22 mouse cellular contexts compared by ENCODE assay signal in genomic region chr5:142321316-142321715, GRCm38 (mm10).
DNase-seq lines count a peak whose midpoint lies in the region; ATAC-seq and TF ChIP-seq lines count a peak whose summit lies in the region.
"Had no signal": no experiment of that assay in that cellular context is flagged by ENCODE, and none has a peak within 500 bp of the region (broad histone marks: within the 10 kb centered on the region; RNA-seq: fewer than 3 reads in every experiment).

No protein-coding gene starts in this region.

- H3K27ac ChIP-seq in midbrain, embryonic 11.5 days (ENCODE audit: low read depth, low read length) = no peak overlapping the region
- H3K27ac ChIP-seq in midbrain, postnatal 0 days (ENCODE audit: low read depth, low read length) = no peak overlapping the region
- H3K27ac ChIP-seq: embryonic facial prominence, embryonic 13.5 days; embryonic facial prominence, embryonic 15.5 days; forebrain, embryonic 10.5 days; forebrain, embryonic 12.5 days had no signal

- DNase-seq in midbrain, embryonic 11.5 days (ENCODE audit: low spot score, missing footprints) = peak; percentile 67
- DNase-seq in midbrain, postnatal 0 days (ENCODE audit: low spot score) = no peak
- DNase-seq in retina, postnatal 1 day = peak; percentile 72
- DNase-seq: adrenal gland, adult 2 months; adrenal gland, postnatal 10 days; adrenal gland, postnatal 25 days; B cell, adult 2 months; cerebellum, adult 11-12 months; cerebellum, adult 8-10 months; cerebellum, adult 9-11 months; cerebellum, postnatal 14 days; cerebellum, postnatal 36 days; embryo, embryonic 11 days had no signal

- H3K36me3 ChIP-seq in midbrain, embryonic 11.5 days (ENCODE audit: control insufficient read depth, insufficient read depth, low read length) = no peaks in the 10 kb centered on the region
- no peaks in the 10 kb centered on the region for H3K36me3 ChIP-seq in midbrain, postnatal 0 days (ENCODE audit: insufficient read depth, low read length)
- H3K36me3 ChIP-seq: embryonic facial prominence, embryonic 13.5 days; embryonic facial prominence, embryonic 15.5 days; forebrain, embryonic 10.5 days; forebrain, embryonic 12.5 days had no signal

- ATAC-seq in midbrain, embryonic 11.5 days (ENCODE audit: low FRiP score) = no peak
- ATAC-seq in midbrain, postnatal 0 days (ENCODE audit: low FRiP score) = no peak
- no peak for ATAC-seq in cerebellum, adult (ENCODE audit: insufficient number of reproducible peaks, low FRiP score, low TSS enrichment)
- no peak for ATAC-seq in CD4-positive, CD25-positive, alpha-beta regulatory T cell, adult 4 months
- ATAC-seq: forebrain, embryonic 14.5 days; forebrain, embryonic 16.5 days had no signal

- WGBS in midbrain, embryonic 11.5 days = 70% methylated on average over 8 of the region's 8 CpGs
- 64% methylated on average over 8 of the region's 8 CpGs for WGBS in midbrain, postnatal 0 days

- no peaks in the 10 kb centered on the region for H3K9me3 ChIP-seq in midbrain, embryonic 11.5 days (ENCODE audit: control insufficient read depth, low read length)
- no peaks in the 10 kb centered on the region for H3K9me3 ChIP-seq in midbrain, postnatal 0 days (ENCODE audit: low read length)
- H3K9me3 ChIP-seq: embryonic facial prominence, embryonic 13.5 days; embryonic facial prominence, embryonic 15.5 days; forebrain, embryonic 10.5 days; forebrain, embryonic 12.5 days had no signal

- no peak overlapping the region for H3K9ac ChIP-seq in midbrain, embryonic 11.5 days (ENCODE audit: low read length)
- no peak overlapping the region for H3K9ac ChIP-seq in midbrain, postnatal 0 days (replicated peaks; ENCODE audit: low read length, poor library complexity, severe bottlenecking)
- H3K9ac ChIP-seq: embryonic facial prominence, embryonic 13.5 days; embryonic facial prominence, embryonic 15.5 days; forebrain, embryonic 12.5 days had no signal

- no peak overlapping the region for H3K4me2 ChIP-seq in midbrain, embryonic 11.5 days
- no peak overlapping the region for H3K4me2 ChIP-seq in midbrain, postnatal 0 days (ENCODE audit: low read depth, low read length, poor library complexity, severe bottlenecking)
- H3K4me2 ChIP-seq: embryonic facial prominence, embryonic 13.5 days; embryonic facial prominence, embryonic 15.5 days; forebrain, embryonic 12.5 days had no signal

- H3K4me1 ChIP-seq in midbrain, embryonic 11.5 days (ENCODE audit: control insufficient read depth, insufficient read depth, low read length) = no peaks in the 10 kb centered on the region
- no peaks in the 10 kb centered on the region for H3K4me1 ChIP-seq in midbrain, postnatal 0 days (ENCODE audit: insufficient read depth, low read length)

- no peaks in the 10 kb centered on the region for H3K27me3 ChIP-seq in midbrain, embryonic 11.5 days (ENCODE audit: control insufficient read depth, insufficient read depth, low read length)
- H3K27me3 ChIP-seq in midbrain, postnatal 0 days (ENCODE audit: insufficient read depth, low read length) = no peaks in the 10 kb centered on the region
- H3K27me3 ChIP-seq: embryonic facial prominence, embryonic 13.5 days; embryonic facial prominence, embryonic 15.5 days had no signal

- TF ChIP-seq CTCF in midbrain, postnatal 0 days (IDR thresholded peaks at IDR 0.05) = no peak

- H3K4me3 ChIP-seq in midbrain, embryonic 11.5 days (ENCODE audit: low read depth, low read length) = no peak overlapping the region
- H3K4me3 ChIP-seq in midbrain, postnatal 0 days (ENCODE audit: low read depth, low read length) = no peak overlapping the region
- H3K4me3 ChIP-seq: embryonic facial prominence, embryonic 13.5 days; embryonic facial prominence, embryonic 15.5 days; erythroblast, embryonic 14.5 days; forebrain, embryonic 10.5 days; forebrain, embryonic 12.5 days had no signal
